Mouse (Mus musculus) limb, embryonic 14.5 days (tissue): ENCODE measurements at regions not wholly inside any gene's neighbourhood (a gene's known extent, or its start where the extent isn't known, plus 50 kb on each side); places are given as distances from the start of the nearest gene placed in this dataset.
A peak's percentile ranks its signal among the peaks of the same experiment; 100 is the strongest.

Experiments used
- ATAC-seq: fragments of 200-750 bp; cut with Nextera tagmentation; 2 replicates; pipeline ENCODE4 v1.8.0; 2017; ENCODE audit warnings: low read depth, moderate number of reproducible peaks, moderate TSS enrichment; ENCODE audit not compliant: low FRiP score
- DNase-seq: peaks from one replicate; pipeline ENCODE4 v3.0.0-alpha.2; 2015; ENCODE audit warnings: low spot score
- H3K27ac ChIP-seq: fragments of 300-500 bp; sonication (generic); replicated peaks from 2 replicates; pipeline ENCODE4 v1.5.1; 2014; ENCODE audit warnings: low read depth, mild to moderate bottlenecking, low read length, moderate library complexity, mixed read lengths
- H3K27me3 ChIP-seq: fragments of 300-500 bp; sonication (generic); 2 replicates; pipeline ENCODE4 v1.6.1; 2014; ENCODE audit warnings: low read length, mixed read lengths; ENCODE audit not compliant: control insufficient read depth, insufficient read depth
- H3K36me3 ChIP-seq: fragments of 300-500 bp; sonication (generic); 2 replicates; pipeline ENCODE4 v1.6.1; 2014; ENCODE audit warnings: mild to moderate bottlenecking, low read length, moderate library complexity, mixed read lengths; ENCODE audit not compliant: control insufficient read depth, insufficient read depth
- H3K4me1 ChIP-seq: fragments of 300-500 bp; sonication (generic); 2 replicates; pipeline ENCODE4 v1.6.1; 2014; ENCODE audit warnings: antibody characterized with exemption, low read length, mixed read lengths; ENCODE audit not compliant: control insufficient read depth, insufficient read depth
- H3K4me2 ChIP-seq: fragments of 300-500 bp; sonication (generic); replicated peaks from 2 replicates; pipeline ENCODE4 v1.6.1; 2014; ENCODE audit warnings: low read depth, mild to moderate bottlenecking, low read length, moderate library complexity; ENCODE audit not compliant: severe bottlenecking
- H3K4me3 ChIP-seq: fragments of 300-500 bp; sonication (generic); replicated peaks from 2 replicates; pipeline ENCODE4 v1.5.1; 2014; ENCODE audit warnings: low read length
- H3K9ac ChIP-seq: fragments of 300-500 bp; sonication (generic); 2 replicates; pipeline ENCODE4 v1.6.1; 2014; ENCODE audit warnings: mild to moderate bottlenecking, low read depth, low read length, moderate library complexity; ENCODE audit not compliant: severe bottlenecking
- H3K9me3 ChIP-seq: fragments of 300-500 bp; sonication (generic); 2 replicates; pipeline ENCODE4 v1.6.1; 2016; ENCODE audit warnings: low read length; ENCODE audit not compliant: control insufficient read depth
- POLR2A ChIP-seq: fragments of 200-500 bp; IDR thresholded peaks from 2 replicates; pipeline ENCODE4 v1.8.0; 2012; ENCODE audit warnings: inconsistent platforms, mild to moderate bottlenecking, moderate library complexity, borderline replicate concordance; ENCODE audit not compliant: insufficient read depth, insufficient read length; ENCODE audit errors: extremely low read depth
- WGBS: fragments of 180-500 bp; shearing (Covaris S2); extraction: QIAGEN DNeasy Blood & Tissue Kit; methylation state at CpG from one replicate; pipeline ENCODE4 v1.1.7; 2014; 5-methylcytosine and 5-hydroxymethylcytosine counted together

GRCm38 (mm10) chr1:154064633-154065032 is 136.4 kb upstream of the Zfp648 start:
- H3K9me3 ChIP-seq = no peaks in the 10 kb centered on the region
- no peak overlapping the region for H3K4me3 ChIP-seq
- WGBS = 79% methylated on average over 5 of the region's 5 CpGs
- ATAC-seq (no peak), DNase-seq (no peak)
- no peaks in the 10 kb centered on the region for H3K36me3 ChIP-seq
- no peaks in the 10 kb centered on the region for H3K27me3 ChIP-seq
- H3K9ac ChIP-seq = no peak overlapping the region
- H3K27ac ChIP-seq = no peak overlapping the region
- no peak for TF ChIP-seq POLR2A
- no peaks in the 10 kb centered on the region for H3K4me1 ChIP-seq
- no peak overlapping the region for H3K4me2 ChIP-seq

DNA sequence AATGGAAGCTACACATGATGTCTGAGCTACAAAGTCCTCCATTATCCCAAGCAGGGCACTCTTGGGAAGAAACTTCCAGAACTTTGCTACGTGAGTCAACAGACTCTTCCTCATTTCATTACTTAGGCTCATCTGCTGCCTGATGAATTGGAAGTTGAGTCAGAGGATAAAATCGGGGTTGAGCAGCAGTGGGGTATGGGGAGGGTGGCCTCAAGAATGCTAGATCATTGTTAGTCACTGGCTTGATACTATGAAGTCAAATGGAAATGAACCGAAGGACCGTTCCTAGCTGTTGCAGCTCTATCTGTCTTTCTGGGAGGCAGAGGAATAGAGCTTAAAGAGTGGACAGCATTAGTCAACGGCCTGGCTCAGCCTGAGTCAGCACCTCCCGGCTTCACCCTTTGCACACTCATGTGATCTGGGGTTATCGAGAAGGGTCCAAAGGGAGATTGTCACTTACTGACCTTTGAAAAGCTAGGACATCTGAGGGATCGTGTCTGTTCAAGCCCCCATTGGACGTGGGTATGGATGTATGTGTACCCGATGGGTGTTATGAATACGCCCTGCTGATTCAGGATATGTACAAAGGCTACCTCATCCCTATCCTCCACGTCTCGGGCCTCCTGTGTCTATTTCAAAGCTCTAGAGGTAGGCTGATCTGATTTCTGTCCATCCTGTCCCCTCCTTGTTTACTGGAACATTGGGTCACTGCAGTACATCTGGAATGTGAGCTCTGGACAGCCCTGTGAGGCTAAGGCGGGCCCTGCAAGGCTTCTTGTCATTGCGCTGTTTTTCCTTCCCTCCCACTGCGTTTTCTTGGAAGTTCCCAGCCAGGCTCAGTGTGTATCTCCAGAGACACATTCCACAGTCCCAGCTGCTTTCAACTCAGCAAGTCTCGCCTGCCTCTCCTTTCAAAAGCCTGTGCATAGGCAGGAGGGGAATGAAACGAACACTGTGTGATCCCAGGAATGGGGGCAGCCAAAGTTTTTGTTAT is 135.4 kb upstream of the Zfp648 start:
- TF ChIP-seq POLR2A = no peak
- WGBS = 81% methylated on average over 18 of the region's 18 CpGs
- Histone ChIP-seq H3K27ac (no peak overlapping the region), H3K36me3 (no peaks in the 10 kb centered on the region), H3K27me3 (no peaks in the 10 kb centered on the region), H3K4me1 (no peaks in the 10 kb centered on the region), H3K9ac (no peak overlapping the region), H3K4me3 (no peak overlapping the region), H3K9me3 (no peaks in the 10 kb centered on the region), H3K4me2 (no peak overlapping the region)
- DNase-seq (no peak), ATAC-seq (no peak)

GRCm38 (mm10) chr1:154067856-154068255 is 133.1 kb upstream of the Zfp648 start:
- H3K27ac ChIP-seq = no peak overlapping the region
- H3K4me2 ChIP-seq = no peak overlapping the region
- no peak overlapping the region for H3K9ac ChIP-seq
- WGBS = 86% methylated on average over 1 of the region's 1 CpGs
- H3K36me3 ChIP-seq = no peaks in the 10 kb centered on the region
- DNase-seq = no peak
- no peaks in the 10 kb centered on the region for H3K27me3 ChIP-seq
- no peaks in the 10 kb centered on the region for H3K9me3 ChIP-seq
- H3K4me1 ChIP-seq = no peaks in the 10 kb centered on the region
- H3K4me3 ChIP-seq = no peak overlapping the region
- TF ChIP-seq POLR2A = no peak
- no peak for ATAC-seq

- 96% methylated on average over 1 of the region's 1 CpGs for WGBS
- no peak for ATAC-seq
These were observed 126.7 kb upstream of the Zfp648 start for GRCm38 (mm10) chr1:154074270-154074669.

DNA sequence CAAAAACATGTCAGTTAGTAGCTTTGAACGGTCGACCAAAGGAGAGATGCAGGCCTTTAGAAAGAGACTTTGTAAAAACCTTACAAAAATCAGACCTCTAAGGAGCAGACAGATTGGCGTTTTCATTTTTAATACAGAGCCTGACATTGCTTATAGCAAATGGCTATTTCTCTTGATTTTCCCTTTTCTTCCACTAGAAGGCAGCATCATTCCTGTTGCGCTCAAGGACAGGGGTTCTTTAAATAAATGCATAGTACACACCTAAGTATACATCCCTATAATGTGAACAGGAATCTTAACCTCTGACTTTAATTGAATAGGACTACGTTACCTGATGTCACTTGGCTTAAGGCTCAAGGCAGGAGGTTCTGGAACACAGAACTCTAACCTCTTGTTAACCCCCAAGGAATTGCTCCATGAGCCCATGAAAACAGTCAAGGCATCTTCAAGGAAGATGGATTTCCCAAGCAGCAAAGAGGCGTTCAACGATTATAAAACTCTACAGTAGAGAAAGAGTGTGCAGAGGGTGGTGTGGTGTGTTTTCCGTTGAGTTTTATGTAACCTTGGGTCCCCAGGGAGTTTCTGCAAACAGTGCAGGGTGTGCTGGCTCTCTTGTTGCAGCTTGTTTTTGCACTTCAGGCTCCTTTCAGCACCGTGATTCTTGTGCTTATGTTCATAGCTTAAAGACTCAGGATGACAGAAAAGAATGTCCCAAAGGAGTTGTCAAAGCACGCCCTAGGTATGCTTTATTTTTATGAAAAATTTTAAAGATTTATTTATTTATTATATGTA is 124.1 kb upstream of the Zfp648 start:
- H3K27me3 ChIP-seq = no peaks in the 10 kb centered on the region
- ATAC-seq = no peak
- whole genome bisulfite sequencing = 60% methylated on average over 10 of the region's 10 CpGs

More at GRCm38 (mm10) chr1:154074270-154074669, 126.7 kb upstream of the Zfp648 start:
- no peaks in the 10 kb centered on the region for H3K27me3 ChIP-seq
- no peak for DNase-seq
- H3K9me3 ChIP-seq = no peaks in the 10 kb centered on the region
- H3K4me2 ChIP-seq = no peak overlapping the region
- H3K9ac ChIP-seq = no peak overlapping the region
- no peaks in the 10 kb centered on the region for H3K4me1 ChIP-seq
- H3K4me3 ChIP-seq = no peak overlapping the region
- H3K36me3 ChIP-seq = no peaks in the 10 kb centered on the region
- TF ChIP-seq POLR2A = no peak
- H3K27ac ChIP-seq = no peak overlapping the region

More for the DNA sequence above, 124.1 kb upstream of the Zfp648 start:
- Histone ChIP-seq H3K9ac (no peak overlapping the region), H3K9me3 (no peaks in the 10 kb centered on the region), H3K4me1 (peaks cover 3% of the 10 kb centered on the region), H3K36me3 (no peaks in the 10 kb centered on the region), H3K4me2 (no peak overlapping the region), H3K4me3 (no peak overlapping the region), H3K27ac (no peak overlapping the region)
- DNase-seq = peak; percentile 19
- TF ChIP-seq POLR2A = no peak
